Mouse (Mus musculus) liver, postnatal 0 days (tissue): ENCODE measurements around the gene Trp53i11. TPM values are rescaled to one million over a fixed set of nuclear protein-coding genes. Genes with fewer than 3 reads are reported as not detected.

Source experiments
- ATAC-seq: fragments of 200-750 bp; cut with Nextera tagmentation; 2 replicates; pipeline ENCODE4 v1.8.0; 2017; ENCODE audit warnings: mild to moderate bottlenecking, moderate library complexity
- DNase-seq: peaks from one replicate; pipeline ENCODE4 v3.0.0-alpha.2; 2016
- H3K27ac ChIP-seq: fragments of 300-500 bp; sonication (generic); 2 replicates; pipeline ENCODE4 v1.5.1; 2014; ENCODE audit warnings: antibody characterized with exemption, moderate library complexity, mild to moderate bottlenecking, low read depth
- H3K27me3 ChIP-seq: fragments of 300-500 bp; sonication (generic); 2 replicates; pipeline ENCODE4 v1.6.1; 2014; ENCODE audit warnings: low read length, control low read depth, mixed read lengths; ENCODE audit not compliant: insufficient read depth
- H3K36me3 ChIP-seq: fragments of 300-500 bp; sonication (generic); replicated peaks from 2 replicates; pipeline ENCODE4 v1.6.1; 2014; ENCODE audit warnings: mild to moderate bottlenecking, control low read depth, low read length, moderate library complexity, mixed read lengths; ENCODE audit not compliant: insufficient read depth
- H3K4me1 ChIP-seq: fragments of 300-500 bp; sonication (generic); 2 replicates; pipeline ENCODE4 v1.6.1; 2014; ENCODE audit warnings: antibody characterized with exemption, mild to moderate bottlenecking, control low read depth; ENCODE audit not compliant: insufficient read depth
- H3K4me2 ChIP-seq: fragments of 300-500 bp; sonication (generic); 2 replicates; pipeline ENCODE4 v1.6.1; 2014; ENCODE audit warnings: low read depth, mild to moderate bottlenecking, low read length, moderate library complexity, mixed read lengths
- H3K4me3 ChIP-seq: fragments of 300-500 bp; sonication (generic); 2 replicates; pipeline ENCODE4 v1.5.1; 2014; ENCODE audit warnings: low read depth, low read length
- H3K9ac ChIP-seq: fragments of 300-500 bp; sonication (generic); replicated peaks from 2 replicates; pipeline ENCODE4 v1.6.1; 2014; ENCODE audit warnings: mild to moderate bottlenecking, moderate library complexity
- H3K9me3 ChIP-seq: fragments of 300-500 bp; sonication (generic); 2 replicates; pipeline ENCODE4 v1.6.1; 2016; ENCODE audit warnings: mild to moderate bottlenecking, control low read depth, low read length, mixed read lengths
- CTCF ChIP-seq: sonication (generic); IDR thresholded peaks from 2 replicates; pipeline ENCODE4 v1.5.1; 2016; ENCODE audit warnings: antibody characterized with exemption, low read depth
- EP300 ChIP-seq: IDR thresholded peaks from 2 replicates; pipeline ENCODE4 v1.6.1; 2016; ENCODE audit warnings: antibody characterized with exemption, low read depth, mild to moderate bottlenecking
- WGBS: fragments of 180-500 bp; shearing (Covaris S2); extraction: QIAGEN DNeasy Blood & Tissue Kit; methylation state at CpG from one replicate; pipeline ENCODE4 v1.1.7; 2014; ENCODE audit not compliant: insufficient replicate concordance; 5-methylcytosine and 5-hydroxymethylcytosine counted together
- polyA plus RNA-seq: library from polyadenylated mRNA; unstranded; fragments of >200 nt; fragmentation: Nextera tagmentation; extraction: Ambion mirVana; gene quantifications from 2 replicates; pipeline ENCODE4 v1.2.1, GENCODE M21; 2015

The Trp53i11 gene
- polyA plus RNA-seq, 1 experiment from 2014 or later, result 4.0 TPM

GRCm38 (mm10) chr2:93191488-93192181 lies 4.3 kb downstream of the Trp53i11 start:
- Histone ChIP-seq H3K4me1 (peaks cover 18% of the 10 kb centered on the region), H3K27ac (peak overlapping the region; percentile 41), H3K36me3 (no peaks in the 10 kb centered on the region), H3K9me3 (no peaks in the 10 kb centered on the region), H3K9ac (no peak overlapping the region), H3K4me3 (no peak overlapping the region), H3K27me3 (peaks cover 29% of the 10 kb centered on the region), H3K4me2 (peak overlapping the region; percentile 29)
- WGBS, result 68% methylated on average over 14 of the region's 14 CpGs
- no peak for ATAC-seq
- no peak for TF ChIP-seq CTCF
- no peak for DNase-seq

- Histone ChIP-seq H3K36me3 (no peaks in the 10 kb centered on the region), H3K4me2 (peak overlapping the region; percentile 22; the same call in 1 of the 2 replicates), H3K27ac (peak overlapping the region; percentile 41), H3K9me3 (no peaks in the 10 kb centered on the region), H3K9ac (no peak overlapping the region), H3K4me1 (peaks cover 18% of the 10 kb centered on the region), H3K27me3 (peaks cover 24% of the 10 kb centered on the region), H3K4me3 (no peak overlapping the region)
- no peak for DNase-seq
- WGBS, result 31% methylated on average over 9 of the region's 9 CpGs
- ATAC-seq, result peak; percentile 24
- no peak for TF ChIP-seq EP300
These were observed 4.8 kb downstream of the Trp53i11 start for GRCm38 (mm10) chr2:93192182-93192560.

- peak overlapping the region; percentile 22; the same call in 1 of the 2 replicates for H3K4me2 ChIP-seq
- H3K36me3 ChIP-seq, result no peaks in the 10 kb centered on the region
- ATAC-seq, result peak; percentile 56
- WGBS, result 22% methylated on average over 6 of the region's 6 CpGs
- no peak overlapping the region for H3K4me3 ChIP-seq
- no peak overlapping the region for H3K9ac ChIP-seq
- peak; percentile 34 for TF ChIP-seq CTCF
- no peak for TF ChIP-seq EP300
- peaks cover 18% of the 10 kb centered on the region for H3K4me1 ChIP-seq
- DNase-seq, result peak; percentile 62
- peaks cover 19% of the 10 kb centered on the region for H3K27me3 ChIP-seq
- H3K9me3 ChIP-seq, result no peaks in the 10 kb centered on the region
- H3K27ac ChIP-seq, result peak overlapping the region; percentile 41
These were observed 5.3 kb downstream of the Trp53i11 start for GRCm38 (mm10) chr2:93192671-93193080.

- Histone ChIP-seq H3K27ac (no peak overlapping the region), H3K9me3 (no peaks in the 10 kb centered on the region), H3K4me1 (peaks cover 14% of the 10 kb centered on the region), H3K36me3 (no peaks in the 10 kb centered on the region), H3K27me3 (peaks cover 7% of the 10 kb centered on the region), H3K4me2 (no peak overlapping the region), H3K9ac (no peak overlapping the region), H3K4me3 (no peak overlapping the region)
- no peak for TF ChIP-seq EP300
- no peak for TF ChIP-seq CTCF
- 48% methylated on average over 4 of the region's 4 CpGs for WGBS
- ATAC-seq (no peak), DNase-seq (no peak)
These were observed 6.5 kb downstream of the Trp53i11 start for GRCm38 (mm10) chr2:93193806-93194205.

GRCm38 (mm10) chr2:93198846-93199245 lies 11.5 kb downstream of the Trp53i11 start:
- Histone ChIP-seq H3K4me1 (no peaks in the 10 kb centered on the region), H3K9me3 (no peaks in the 10 kb centered on the region), H3K4me2 (no peak overlapping the region), H3K9ac (no peak overlapping the region), H3K36me3 (no peaks in the 10 kb centered on the region), H3K4me3 (no peak overlapping the region), H3K27ac (no peak overlapping the region), H3K27me3 (no peaks in the 10 kb centered on the region)
- peak; percentile 70 for ATAC-seq
- TF ChIP-seq CTCF (peak; percentile 94), EP300 (no peak)
- WGBS, result 7% methylated on average over 3 of the region's 3 CpGs
- peak; percentile 90 for DNase-seq

- Histone ChIP-seq H3K27me3 (no peaks in the 10 kb centered on the region), H3K4me2 (no peak overlapping the region), H3K4me3 (no peak overlapping the region), H3K27ac (no peak overlapping the region), H3K4me1 (no peaks in the 10 kb centered on the region), H3K36me3 (no peaks in the 10 kb centered on the region), H3K9ac (no peak overlapping the region), H3K9me3 (no peaks in the 10 kb centered on the region)
- no peak for TF ChIP-seq EP300
- TF ChIP-seq CTCF, result peak; percentile 90
- DNase-seq (peak; percentile 62), ATAC-seq (peak; percentile 43)
- 45% methylated on average over 13 of the region's 13 CpGs for WGBS
These were observed 12.2 kb downstream of the Trp53i11 start for GRCm38 (mm10) chr2:93199531-93199974.
